Mouse (Mus musculus): ENCODE results near the gene Wnt5a. TPM values are rescaled to one million over a fixed set of nuclear protein-coding genes. Genes with fewer than 3 reads are reported as not detected.

The Wnt5a gene
- polyA plus RNA-seq, 1 experiment from 2014 or later = 26.6 TPM

- Histone ChIP-seq H3K36me3 (no peaks in the 10 kb centered on the region), H3K4me1 (replicated peaks) (0 out of 2 replicates have a peak, but pooled peaks cover 7% of the 10 kb centered on the region), H3K27ac (replicated peaks) (no peak overlapping the region), H3K4me2 (no peak overlapping the region), H3K4me3 (no peak overlapping the region), H3K9me3 (no peaks in the 10 kb centered on the region), H3K27me3 (no peaks in the 10 kb centered on the region), H3K9ac (no peak overlapping the region)
- ATAC-seq (ENCODE audit: low FRiP score, low read depth) = no peak
- WGBS = 79% methylated on average over 2 of the region's 2 CpGs
Observed at GRCm38 (mm10) chr14:28533876-28534275, 29.3 kb downstream of the Wnt5a start.

- H3K27ac ChIP-seq (replicated peaks) = peak overlapping the region; percentile 28; the same call in 1 of the 2 replicates
- 48% methylated on average over 4 of the region's 4 CpGs for WGBS
- H3K4me3 ChIP-seq = no peak overlapping the region
- peak; percentile 74; the same call in 1 of the 2 replicates for ATAC-seq (ENCODE audit: low FRiP score, low read depth)
- H3K27me3 ChIP-seq = no peaks in the 10 kb centered on the region
- H3K4me1 ChIP-seq (replicated peaks) = 0 out of 2 replicates have a peak, but pooled peaks cover 7% of the 10 kb centered on the region
- H3K4me2 ChIP-seq = no peak overlapping the region
- H3K36me3 ChIP-seq = no peaks in the 10 kb centered on the region
- H3K9me3 ChIP-seq = no peaks in the 10 kb centered on the region
- H3K9ac ChIP-seq = no peak overlapping the region
Observed at GRCm38 (mm10) chr14:28535814-28536213, 31.3 kb downstream of the Wnt5a start.

- no peak overlapping the region for H3K4me2 ChIP-seq
- no peak for ATAC-seq (ENCODE audit: low FRiP score, low read depth)
- H3K4me3 ChIP-seq = no peak overlapping the region
- H3K9ac ChIP-seq = no peak overlapping the region
- no peaks in the 10 kb centered on the region for H3K9me3 ChIP-seq
- 0 out of 2 replicates have a peak, but pooled peaks cover 7% of the 10 kb centered on the region for H3K4me1 ChIP-seq (replicated peaks)
- H3K27me3 ChIP-seq = no peaks in the 10 kb centered on the region
- no peak overlapping the region for H3K27ac ChIP-seq (replicated peaks)
- WGBS = 85% methylated on average over 6 of the region's 6 CpGs
- no peaks in the 10 kb centered on the region for H3K36me3 ChIP-seq
Observed at GRCm38 (mm10) chr14:28539577-28539976, 35.0 kb downstream of the Wnt5a start.

- H3K27me3 ChIP-seq = no peaks in the 10 kb centered on the region
- no peak overlapping the region for H3K4me3 ChIP-seq
- no peak overlapping the region for H3K27ac ChIP-seq (replicated peaks)
- H3K4me2 ChIP-seq = no peak overlapping the region
- no peak overlapping the region for H3K9ac ChIP-seq
- no peak for ATAC-seq (ENCODE audit: low FRiP score, low read depth)
- no peaks in the 10 kb centered on the region for H3K9me3 ChIP-seq
- no peaks in the 10 kb centered on the region for H3K36me3 ChIP-seq
- WGBS = 60% methylated on average over 4 of the region's 4 CpGs
- H3K4me1 ChIP-seq (replicated peaks) = no peaks in the 10 kb centered on the region
Observed at GRCm38 (mm10) chr14:28542117-28542741, 37.7 kb downstream of the Wnt5a start.

GRCm38 (mm10) chr14:28561861-28562260, 57.3 kb downstream of the Wnt5a start:
- Histone ChIP-seq H3K27me3 (no peaks in the 10 kb centered on the region), H3K4me1 (replicated peaks) (no peaks in the 10 kb centered on the region), H3K9ac (no peak overlapping the region), H3K9me3 (no peaks in the 10 kb centered on the region), H3K4me3 (no peak overlapping the region), H3K4me2 (no peak overlapping the region), H3K36me3 (no peaks in the 10 kb centered on the region), H3K27ac (replicated peaks) (no peak overlapping the region)
- 74% methylated on average over 6 of the region's 6 CpGs for WGBS
- ATAC-seq (ENCODE audit: low FRiP score, low read depth) = no peak

Data from hindbrain, embryonic 15.5 days (tissue).